Mouse (Mus musculus) C2C12 (cell line): Measurements from ENCODE around the gene Tmem185b. TPM values are rescaled to one million over a fixed set of nuclear protein-coding genes. Genes with fewer than 3 reads are reported as not detected.

Experiments
- H3K27me3 ChIP-seq: one replicate; pipeline ENCODE4 v1.6.1; 2011; ENCODE audit not compliant: control insufficient read depth, insufficient read depth, insufficient read length
- H3K36me3 ChIP-seq: one replicate; pipeline ENCODE4 v1.6.1; 2011; ENCODE audit not compliant: control insufficient read depth, insufficient read depth
- H3K4me3 ChIP-seq: one replicate; pipeline ENCODE4 v1.5.1; 2011; ENCODE audit warnings: mild to moderate bottlenecking, control low read depth; ENCODE audit not compliant: poor library complexity, insufficient read depth, severe bottlenecking
- H3K79me2 ChIP-seq: one replicate; pipeline ENCODE4 v1.6.1; 2011; ENCODE audit not compliant: control insufficient read depth, insufficient read depth
- H3K79me3 ChIP-seq: one replicate; pipeline ENCODE4 v1.6.1; 2011; ENCODE audit warnings: low read depth, control low read depth
- H3ac ChIP-seq: one replicate; pipeline ENCODE3; 2011; ENCODE audit warnings: low read depth; ENCODE audit not compliant: control insufficient read depth, insufficient read length
- CEBPB ChIP-seq: IDR thresholded peaks from one replicate; pipeline ENCODE4 v1.6.1; 2011; ENCODE audit warnings: low read depth, mild to moderate bottlenecking, control low read depth, moderate library complexity
- MYOD1 ChIP-seq: IDR thresholded peaks from one replicate; pipeline ENCODE4 v1.6.1; 2011; ENCODE audit warnings: low read depth; ENCODE audit not compliant: control insufficient read depth, insufficient read length
- MYOG ChIP-seq: IDR thresholded peaks from one replicate; pipeline ENCODE4 v1.6.1; 2011; ENCODE audit not compliant: control insufficient read depth, insufficient read length; ENCODE audit errors: extremely low read depth
- polyA plus RNA-seq: library from polyadenylated mRNA; unstranded; fragments of >200 nt; fragmentation: generic; extraction: Trizol; gene quantifications from one replicate; pipeline ENCODE4 v1.2.1, GENCODE M21; 2012; ENCODE audit warnings: missing spikeins

The Tmem185b gene
- polyA plus RNA-seq, 1 experiment, result 12.9 TPM

DNA sequence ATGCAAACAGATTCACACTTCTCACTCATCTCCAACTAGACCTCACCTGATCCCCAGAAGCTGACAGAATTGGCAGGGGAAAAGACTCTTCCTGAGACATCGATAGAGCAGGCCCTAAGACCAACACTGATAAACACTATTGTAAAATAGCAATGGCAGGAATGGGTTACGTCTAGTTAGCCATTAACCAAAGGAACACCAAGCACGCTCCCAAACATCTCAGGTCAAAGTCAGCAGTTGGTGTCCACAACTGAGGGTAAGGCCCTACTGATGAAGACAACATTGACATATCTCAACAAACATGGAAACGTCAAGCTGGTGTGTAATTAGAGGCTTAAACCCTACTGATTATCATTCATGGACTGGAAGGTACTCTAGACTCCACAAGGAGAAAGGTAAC lies 39.6 kb downstream of the Tmem185b start:
- Histone ChIP-seq H3K79me3 (no peaks in the 10 kb centered on the region), H3K36me3 (no peaks in the 10 kb centered on the region), H3ac (no peak overlapping the region), H3K4me3 (no peak overlapping the region), H3K79me2 (no peaks in the 10 kb centered on the region), H3K27me3 (no peaks in the 10 kb centered on the region)
- TF ChIP-seq CEBPB (no peak), MYOG (no peak)

DNA sequence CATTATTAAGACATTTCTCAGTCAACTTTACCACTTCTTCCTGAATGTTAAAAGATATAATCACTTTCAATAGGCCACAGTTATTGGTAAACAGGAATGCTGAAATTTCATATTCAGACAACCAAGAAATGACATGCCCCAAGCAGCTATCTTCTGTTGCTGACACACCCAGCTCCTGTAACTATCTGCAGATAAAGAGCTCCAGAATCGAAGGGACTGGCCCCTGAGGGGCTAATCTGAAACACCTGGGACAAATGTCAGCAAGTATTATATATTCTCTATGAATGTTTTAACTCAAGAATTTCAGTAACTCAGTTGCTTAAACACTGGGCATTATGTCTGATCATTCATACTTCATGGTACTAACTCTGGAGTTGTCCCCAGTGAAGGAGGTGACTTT lies 44.2 kb downstream of the Tmem185b start:
- Histone ChIP-seq H3K79me3 (no peaks in the 10 kb centered on the region), H3K27me3 (no peaks in the 10 kb centered on the region), H3K36me3 (no peaks in the 10 kb centered on the region), H3ac (no peak overlapping the region), H3K4me3 (no peak overlapping the region), H3K79me2 (no peaks in the 10 kb centered on the region)
- no peak for TF ChIP-seq MYOD1

Other genes with a start within 250 kb of the Tmem185b start
- gene Inhbb, start 103.9 kb upstream of the Tmem185b start, polyA plus RNA-seq, result 19.2 TPM
- gene Ralb, start 21.4 kb upstream of the Tmem185b start, polyA plus RNA-seq, result 44.4 TPM
- 1.3 TPM for gene Epb41l5, start 122.8 kb downstream of the Tmem185b start, polyA plus RNA-seq